1 mouse cellular context compared by ENCODE assay signal in genomic region chr9:22224536-22225503, GRCm38 (mm10).
TF ChIP-seq lines count a peak whose summit lies in the region.

No protein-coding gene starts in this region.

TF ChIP-seq in CH12.LX, 34 proteins besides CTCF, POLR2A, EP300 and RAD21 (continued from another document):
- no peak for TF ChIP-seq MEF2A (IDR thresholded peaks at IDR 0.05; ENCODE audit: borderline replicate concordance, low read depth, low read length)
